Comparison of ENCODE assay signal across 8 mouse cellular contexts in the genomic region with DNA sequence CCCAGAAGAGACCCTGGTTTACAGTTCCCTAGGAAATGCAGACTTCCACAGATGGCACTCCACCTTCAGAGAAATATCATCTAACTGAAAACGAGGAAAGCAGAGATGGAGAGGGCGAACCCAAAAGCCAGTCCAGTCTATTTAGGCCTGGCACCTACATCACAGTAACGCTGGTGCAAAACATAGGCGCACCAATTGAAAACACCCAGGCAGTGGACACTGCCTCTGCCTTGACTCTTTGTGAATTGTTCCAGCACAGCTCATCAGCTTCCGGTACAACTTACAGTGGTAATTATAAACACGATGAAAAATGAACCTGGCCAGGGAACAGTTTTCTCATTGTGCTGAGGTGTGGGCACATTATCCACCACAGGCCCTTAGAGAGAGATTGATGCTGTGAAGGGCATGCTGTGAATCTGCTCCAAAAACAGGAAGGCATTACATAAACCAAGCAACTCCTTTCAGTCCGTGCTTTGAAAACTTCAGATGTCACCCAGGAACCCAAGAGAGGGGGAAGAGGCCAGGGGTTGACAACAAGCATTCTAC. TPM values are rescaled to one million over a fixed set of nuclear protein-coding genes. Genes with fewer than 3 reads are reported as not detected.
DNase-seq lines count a peak whose midpoint lies in the region; ATAC-seq and TF ChIP-seq lines count a peak whose summit lies in the region.

No protein-coding gene starts in this region.

- no peak for TF ChIP-seq CTCF in C2C12 (IDR thresholded peaks at IDR 0.05; ENCODE audit: control insufficient read depth, insufficient read depth, insufficient read length)

- WGBS in embryonic facial prominence, embryonic 14.5 days = 12% methylated on average over 7 of the region's 7 CpGs
- 21% methylated on average over 7 of the region's 7 CpGs for WGBS in intestine, embryonic 15.5 days
- WGBS in midbrain, embryonic 11.5 days = 25% methylated on average over 7 of the region's 7 CpGs

- peak overlapping the region; percentile 98 for H3K27ac ChIP-seq in embryonic facial prominence, embryonic 14.5 days (replicated peaks; ENCODE audit: low read depth, low read length)
- H3K27ac ChIP-seq in intestine, embryonic 15.5 days = peak overlapping the region; percentile 97
- peak overlapping the region; percentile 91 for H3K27ac ChIP-seq in midbrain, embryonic 11.5 days (ENCODE audit: low read depth, low read length)

- peak overlapping the region; percentile 89 for H3ac ChIP-seq in C2C12 (ENCODE audit: control insufficient read depth, insufficient read length, low read depth)

- H3K36me3 ChIP-seq in erythroblast, embryonic 14.5 days (ENCODE audit: control insufficient read depth) = no peaks in the 10 kb centered on the region
- peaks cover 5% of the 10 kb centered on the region for H3K36me3 ChIP-seq in C2C12 (ENCODE audit: control insufficient read depth, insufficient read depth)
- H3K36me3 ChIP-seq in embryonic facial prominence, embryonic 14.5 days (ENCODE audit: control insufficient read depth, insufficient read depth, low read length) = no peaks in the 10 kb centered on the region
- no peaks in the 10 kb centered on the region for H3K36me3 ChIP-seq in intestine, embryonic 15.5 days
- H3K36me3 ChIP-seq in midbrain, embryonic 11.5 days (ENCODE audit: control insufficient read depth, insufficient read depth, low read length) = no peaks in the 10 kb centered on the region

- peaks cover 61% of the 10 kb centered on the region for H3K79me2 ChIP-seq in C2C12 (ENCODE audit: control insufficient read depth, insufficient read depth)

- peaks cover 40% of the 10 kb centered on the region for H3K79me3 ChIP-seq in C2C12 (ENCODE audit: low read depth)

- H3K4me3 ChIP-seq in erythroblast, embryonic 14.5 days (replicated peaks) = peak overlapping the region; percentile 58
- H3K4me3 ChIP-seq in C2C12 (ENCODE audit: insufficient read depth, poor library complexity, severe bottlenecking) = peak overlapping the region; percentile 60
- peak overlapping the region; percentile 90 for H3K4me3 ChIP-seq in embryonic facial prominence, embryonic 14.5 days (ENCODE audit: low read depth, low read length)
- H3K4me3 ChIP-seq in intestine, embryonic 15.5 days (replicated peaks) = peak overlapping the region; percentile 91
- peak overlapping the region; percentile 91 for H3K4me3 ChIP-seq in midbrain, embryonic 11.5 days (ENCODE audit: low read depth, low read length)

- peaks cover 40% of the 10 kb centered on the region for H3K27me3 ChIP-seq in erythroblast, embryonic 14.5 days (ENCODE audit: control insufficient read depth)
- H3K27me3 ChIP-seq in C2C12 (ENCODE audit: control insufficient read depth, insufficient read depth, insufficient read length) = no peaks in the 10 kb centered on the region
- no peaks in the 10 kb centered on the region for H3K27me3 ChIP-seq in embryonic facial prominence, embryonic 14.5 days (replicated peaks; ENCODE audit: control insufficient read depth, insufficient read depth, low read length)
- H3K27me3 ChIP-seq in intestine, embryonic 15.5 days (replicated peaks) = no peaks in the 10 kb centered on the region
- H3K27me3 ChIP-seq in midbrain, embryonic 11.5 days (ENCODE audit: control insufficient read depth, insufficient read depth, low read length) = no peaks in the 10 kb centered on the region

- no peaks in the 10 kb centered on the region for H3K4me1 ChIP-seq in erythroblast, embryonic 14.5 days (ENCODE audit: control insufficient read depth)
- H3K4me1 ChIP-seq in embryonic facial prominence, embryonic 14.5 days (ENCODE audit: control insufficient read depth, insufficient read depth, low read length) = 0 out of 2 replicates have a peak, but pooled peaks cover 14% of the 10 kb centered on the region
- peaks cover 21% of the 10 kb centered on the region; the same call in 1 of the 2 replicates for H3K4me1 ChIP-seq in intestine, embryonic 15.5 days (replicated peaks)
- H3K4me1 ChIP-seq in midbrain, embryonic 11.5 days (ENCODE audit: control insufficient read depth, insufficient read depth, low read length) = peaks cover 13% of the 10 kb centered on the region

- H3K4me2 ChIP-seq in embryonic facial prominence, embryonic 14.5 days (ENCODE audit: low read depth, low read length) = peak overlapping the region; percentile 55
- peak overlapping the region; percentile 75 for H3K4me2 ChIP-seq in intestine, embryonic 15.5 days (replicated peaks)
- peak overlapping the region; percentile 67 for H3K4me2 ChIP-seq in midbrain, embryonic 11.5 days

- peak overlapping the region; percentile 99 for H3K9ac ChIP-seq in embryonic facial prominence, embryonic 14.5 days (ENCODE audit: low read depth, low read length)
- peak overlapping the region; percentile 98 for H3K9ac ChIP-seq in intestine, embryonic 15.5 days
- peak overlapping the region; percentile 98 for H3K9ac ChIP-seq in midbrain, embryonic 11.5 days (ENCODE audit: low read length)

- no peak for ATAC-seq in erythroblast, adult 5-6 weeks (replicated peaks; ENCODE audit: low FRiP score, poor library complexity, severe bottlenecking)
- ATAC-seq in embryonic facial prominence, embryonic 14.5 days (ENCODE audit: low read depth) = no peak
- ATAC-seq in intestine, embryonic 15.5 days = no peak
- 0 out of 2 replicates have a peak, but pooled peaks have one; percentile 0 for ATAC-seq in midbrain, embryonic 11.5 days (ENCODE audit: low FRiP score)

- H3K9me3 ChIP-seq in erythroblast, embryonic 14.5 days (ENCODE audit: control insufficient read depth, low read length) = no peaks in the 10 kb centered on the region
- H3K9me3 ChIP-seq in embryonic facial prominence, embryonic 14.5 days (ENCODE audit: control insufficient read depth, low read length) = no peaks in the 10 kb centered on the region
- H3K9me3 ChIP-seq in intestine, embryonic 15.5 days = no peaks in the 10 kb centered on the region
- H3K9me3 ChIP-seq in midbrain, embryonic 11.5 days (ENCODE audit: control insufficient read depth, low read length) = no peaks in the 10 kb centered on the region

- no peak for DNase-seq in embryonic facial prominence, embryonic 14.5 days (ENCODE audit: low spot score)
- DNase-seq in midbrain, embryonic 11.5 days (ENCODE audit: low spot score, missing footprints) = peak; percentile 92
- DNase-seq in MN1 (ENCODE audit: low spot score) = no peak
- no peak for DNase-seq in gastrocnemius, adult 8-10 months (ENCODE audit: low spot score in 2 of 2)

TF ChIP-seq in C2C12, 6 proteins besides CTCF, POLR2A, EP300 and RAD21:
- TF ChIP-seq CEBPB (IDR thresholded peaks at IDR 0.05; ENCODE audit: low read depth) = no peak
- TF ChIP-seq MYOD1 (IDR thresholded peaks at IDR 0.05; ENCODE audit: control insufficient read depth, insufficient read length, low read depth) = no peak
- no peak for TF ChIP-seq USF1 (IDR thresholded peaks at IDR 0.05; ENCODE audit: low read depth)
- TF ChIP-seq FOSL1 (IDR thresholded peaks at IDR 0.05; ENCODE audit: insufficient read depth, low read length, poor library complexity, severe bottlenecking) = no peak
- TF ChIP-seq MYOG (IDR thresholded peaks at IDR 0.05; ENCODE audit: control insufficient read depth, extremely low read depth, insufficient read length) = no peak
- TF ChIP-seq MAX (IDR thresholded peaks at IDR 0.05) = no peak
TF ChIP-seq in C2C12: peak in this region for 0.

RNA-seq across cellular contexts. Expression of a gene that starts 1.5 kb away (rescaled TPM):
- polyA plus RNA-seq in erythroblast, embryonic 14.5 days (2012) = 0.06 TPM in 1 of 2 replicates, not detected in the other
- total RNA-seq in erythroblast, adult 5-6 weeks (2015; ENCODE audit: low replicate concordance) = 1.5 and 1.9 TPM in 2 replicates
- 1.9 and 2.6 TPM in 2 replicates for total RNA-seq in erythroblast, adult 5-6 weeks (2017; ENCODE audit: low replicate concordance)
- 11.2 TPM for polyA plus RNA-seq in C2C12 (2012; fragmentation: generic; extraction: Trizol)
- polyA plus RNA-seq in embryonic facial prominence, embryonic 14.5 days (2014; fragmentation: Nextera tagmentation; extraction: Ambion mirVana) = 59.4 and 64.7 TPM in 2 replicates
- polyA plus RNA-seq in intestine, embryonic 15.5 days (2015; fragmentation: Nextera tagmentation; extraction: Ambion mirVana) = 37.6 and 39.9 TPM in 2 replicates
- polyA plus RNA-seq in midbrain, embryonic 11.5 days (2014; fragmentation: Nextera tagmentation; extraction: Ambion mirVana) = 55.5 and 63.1 TPM in 2 replicates
- 10 to 100 TPM in 1 of 4 experiments, 1 to 10 TPM in 3; 7.5 to 10.3 (median 8.8) TPM for total RNA-seq in gastrocnemius, adult 8-10 months (2022)

Comparison
In these comparisons a context has a peak if more than half of its experiments do, and no peak if none do; other contexts are left out.
1. RNA of a gene that starts 1.5 kb away (polyA plus RNA-seq): 59.4 to 64.7 TPM in embryonic facial prominence, embryonic 14.5 days, 55.5 to 63.1 TPM in midbrain, embryonic 11.5 days, 37.6 to 39.9 TPM in intestine, embryonic 15.5 days and 11.2 TPM in C2C12 (single experiment); 0.06 TPM in erythroblast, embryonic 14.5 days; every median in the first group is over 10 times any median in the second.
2. Peak in every context shown above with its lines, with median percentiles within 50 percentile points of each other: H3K4me3 ChIP-seq, H3K27ac ChIP-seq, H3K4me2 ChIP-seq and H3K9ac ChIP-seq.